Mouse (Mus musculus) testis, adult 10 weeks (tissue): ENCODE data around the gene Golt1b. TPM values are rescaled to one million over a fixed set of nuclear protein-coding genes. Genes with fewer than 3 reads are reported as not detected.

Experiments
- polyA plus RNA-seq: library from polyadenylated mRNA; stranded (reverse); fragments of 350-450 nt; fragmentation: Illumina TruSeq; extraction: RNeasy Lipid Tissue Mini Kit (QIAGEN cat#74804); gene quantifications from one replicate; pipeline ENCODE4 v1.2.3, GENCODE M21; 2014; ENCODE audit warnings: low read depth, low replicate concordance

The Golt1b gene
- polyA plus RNA-seq = 27.4 TPM

GRCm38 (mm10) chr6:142387011-142387754 is at the start of gene Golt1b, which contains the start of gene Recql:
Golt1b (plus strand) TSS chr6:142387221.
Recql (minus strand) TSS chr6:142387087.

GRCm38 (mm10) chr6:142345440-142346038 is 41.5 kb upstream of the Golt1b start, which contains the start of gene Pyroxd1:
Pyroxd1 (plus strand) TSS chr6:142345654.

GRCm38 (mm10) chr6:142412906-142413491 is 26.0 kb downstream of the Golt1b start, which contains the start of gene Spx:
Spx (plus strand) TSS chr6:142413441.

Other genes starting within 250 kb of the Golt1b start
- gene Slco1a6, start 178.7 kb upstream of the Golt1b start, polyA plus RNA-seq = 1.5 TPM
- gene Iapp, start 88.8 kb upstream of the Golt1b start, polyA plus RNA-seq = not detected
- gene Slco1a5, start 64.2 kb upstream of the Golt1b start, polyA plus RNA-seq = 4.2 TPM
- 38.2 TPM for gene Pyroxd1, start 41.6 kb upstream of the Golt1b start, polyA plus RNA-seq
- gene Recql, start 134 bp upstream of the Golt1b start, polyA plus RNA-seq = 47.1 TPM
- gene Spx, start 26.2 kb downstream of the Golt1b start, polyA plus RNA-seq = 0.29 TPM
- gene Gys2, start 85.9 kb downstream of the Golt1b start, polyA plus RNA-seq = not detected
- 76.3 TPM for gene Ldhb, start 120.7 kb downstream of the Golt1b start, polyA plus RNA-seq
- gene Kcnj8, start 184.4 kb downstream of the Golt1b start, polyA plus RNA-seq = 0.27 TPM